Mouse (Mus musculus) urinary bladder, postnatal 25 days (tissue): Measurements from ENCODE around the gene Chkb.

Experiments used
- DNase-seq: peaks from one replicate; pipeline ENCODE4 v3.0.0; 2022; ENCODE audit warnings: low spot score

The Chkb gene

DNA sequence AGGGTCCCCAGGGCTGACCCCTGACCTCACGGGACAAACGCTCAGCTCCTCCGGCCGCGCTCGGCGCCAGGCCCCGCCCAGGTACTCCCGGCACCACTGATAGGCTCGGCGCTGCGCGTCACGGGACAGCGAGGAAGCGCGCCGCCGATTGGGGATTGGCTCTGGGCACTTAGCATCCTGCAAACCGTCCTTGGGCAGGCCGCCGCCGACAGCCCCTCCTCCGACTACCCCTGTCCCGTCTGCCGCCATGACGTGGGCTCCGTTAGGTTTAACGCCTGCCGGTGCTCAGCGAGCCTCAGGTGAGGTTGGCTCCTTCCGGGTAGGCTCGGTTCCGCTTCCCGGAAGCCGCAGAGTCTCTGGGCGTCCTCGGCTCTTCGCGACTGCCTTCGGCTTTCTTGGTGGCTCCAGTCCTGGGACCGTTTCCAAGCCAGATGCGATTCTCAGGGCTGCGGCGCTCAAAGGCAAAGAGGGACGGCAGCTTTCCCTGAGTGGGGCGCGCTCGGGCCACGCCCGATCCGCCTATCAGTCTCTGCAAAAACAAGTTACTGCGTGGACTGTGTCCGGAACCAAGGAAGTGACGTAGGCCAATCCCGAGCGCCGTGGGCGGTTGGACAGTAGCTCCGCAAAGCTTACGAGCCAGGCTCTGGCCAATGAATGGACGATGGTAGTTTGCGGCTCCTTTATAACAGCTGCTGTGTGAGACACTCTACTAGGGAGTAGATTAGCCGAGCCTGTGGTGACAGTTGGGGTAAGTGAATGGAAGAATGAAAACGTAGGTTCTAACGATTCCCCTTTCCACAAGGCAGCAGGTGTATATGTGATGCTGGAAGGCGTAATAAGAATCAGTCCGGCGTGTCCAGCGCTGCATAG lies at the start of gene Chkb, which contains the start of the genes C730034F03Rik and Gm44502:
Chkb (minus strand) TSS at position 557 of the 870 bp plus-strand sequence.
C730034F03Rik (plus strand) TSS at position 238 of the 870 bp plus-strand sequence.
Gm44502 (minus strand) TSS at position 345 of the 870 bp plus-strand sequence.
- peak; percentile 79 for DNase-seq

- no peak for DNase-seq
Observed at GRCm38 (mm10) chr15:89478622-89479021, 48.9 kb upstream of the Chkb start.

- DNase-seq: no peak
Observed at GRCm38 (mm10) chr15:89477806-89478205, 48.1 kb upstream of the Chkb start.

GRCm38 (mm10) chr15:89477091-89477491 lies 47.4 kb upstream of the Chkb start, which contains the start of gene Arsa:
Gene Arsa, minus strand, starts transcription at chr15:89477425.
- DNase-seq: no peak

DNA sequence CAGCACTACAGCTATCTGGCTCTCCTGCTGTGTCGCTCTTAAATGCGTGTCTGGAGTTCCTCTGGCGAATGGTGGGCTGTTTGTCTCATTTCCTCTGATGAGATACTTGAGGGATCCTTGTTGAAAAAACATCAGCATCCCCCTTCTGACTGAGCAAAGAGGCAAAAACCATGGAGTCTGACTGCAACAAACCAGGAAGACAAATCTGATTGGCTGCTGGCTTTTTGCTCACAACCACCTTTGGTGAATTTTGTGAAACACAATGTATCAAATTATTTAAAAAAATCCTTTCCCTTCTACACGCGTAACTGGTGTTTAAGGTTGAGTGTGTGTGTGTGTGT lies 46.7 kb upstream of the Chkb start:
- no peak for DNase-seq

DNA sequence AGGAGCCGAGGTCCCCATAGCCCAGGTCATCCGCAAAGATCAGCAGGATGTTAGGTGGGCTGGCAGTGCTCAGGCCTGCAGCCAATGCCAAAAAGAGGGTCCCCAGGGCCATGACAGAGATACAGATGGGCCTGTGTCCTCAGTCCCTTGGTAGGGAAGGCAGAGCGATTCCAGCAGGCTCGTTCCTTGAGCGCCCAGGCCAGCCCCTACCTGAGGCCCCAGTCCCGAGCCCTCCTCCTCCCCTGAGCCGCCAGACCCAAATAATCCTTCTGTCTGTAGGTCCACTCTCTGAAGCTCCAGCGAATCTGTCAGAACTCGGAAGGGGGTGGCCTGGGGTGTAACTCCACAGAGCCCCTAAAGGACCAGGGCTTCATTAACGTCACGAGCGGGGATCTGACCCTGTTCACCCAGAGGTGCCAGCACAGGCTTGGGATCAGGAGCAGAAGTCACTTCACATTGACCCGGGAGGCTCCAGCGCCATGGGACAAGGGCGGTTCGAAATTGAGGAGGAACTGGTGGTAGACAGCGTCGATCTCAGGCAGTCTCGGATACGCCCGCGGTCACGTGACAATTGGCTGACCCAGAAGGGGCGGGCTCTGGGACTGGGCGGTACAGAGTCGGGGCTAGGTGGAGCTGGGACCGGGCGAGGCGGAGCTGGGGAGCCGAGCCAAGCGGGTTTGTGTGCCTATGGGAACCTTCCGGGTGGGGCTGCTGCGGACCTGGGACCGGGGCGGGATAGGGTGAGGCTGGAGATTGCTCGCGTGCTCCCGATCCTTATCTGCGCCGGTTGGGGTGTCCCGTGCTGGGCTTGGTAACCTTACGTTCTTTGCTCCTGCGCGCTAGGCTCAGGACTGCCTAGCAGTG lies 46.1 kb upstream of the Chkb start:
- peak; percentile 90 for DNase-seq

DNA sequence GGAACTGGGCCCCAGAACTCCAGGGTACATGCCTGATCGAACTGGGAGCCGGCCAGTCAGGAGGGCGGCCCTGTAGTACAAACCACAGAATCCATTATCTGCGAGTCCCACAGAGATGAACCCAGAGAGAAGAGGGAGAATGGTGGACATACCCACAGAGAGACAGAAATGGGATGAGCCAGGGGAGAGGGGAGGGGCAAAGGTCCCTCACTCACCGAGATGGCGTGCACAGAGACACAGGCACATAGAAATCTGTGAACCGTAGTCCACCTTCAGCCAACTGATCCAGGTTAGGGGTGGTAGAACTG lies 45.5 kb upstream of the Chkb start:
- no peak for DNase-seq

DNA sequence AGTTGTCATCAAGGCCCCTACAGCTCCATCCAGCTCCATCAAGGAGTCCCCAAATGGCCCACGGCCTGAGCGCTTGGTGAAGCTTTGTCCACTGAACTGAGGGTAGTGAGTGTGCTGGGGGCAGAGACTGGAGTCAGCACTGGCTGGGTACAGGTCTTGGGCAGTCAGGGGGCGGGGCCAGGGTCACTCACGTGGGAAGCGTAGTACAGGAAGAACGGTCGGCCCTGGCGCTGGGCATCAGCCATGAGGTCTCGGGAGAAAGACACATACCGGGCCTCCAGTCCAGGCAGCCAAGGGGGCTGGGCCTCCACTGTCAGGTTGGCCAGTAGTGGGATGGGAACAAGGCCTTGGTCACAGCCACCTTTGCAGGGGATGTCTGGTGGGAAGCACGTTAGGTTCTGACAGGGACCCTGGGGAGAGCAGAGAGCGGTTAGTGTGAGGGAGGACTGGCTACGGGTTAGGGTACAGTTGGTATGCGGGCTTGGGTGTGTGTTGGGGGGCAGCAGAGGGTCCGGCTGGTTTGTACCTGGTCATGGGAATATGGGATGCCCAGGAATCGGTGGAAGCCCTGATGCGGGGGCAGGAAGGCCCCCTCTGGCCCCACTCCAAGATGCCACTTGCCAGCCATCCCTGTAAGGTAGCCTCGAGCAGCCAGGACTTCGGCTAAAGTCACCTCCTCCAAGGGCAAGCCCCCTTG lies 45.0 kb upstream of the Chkb start:
- DNase-seq: no peak

DNA sequence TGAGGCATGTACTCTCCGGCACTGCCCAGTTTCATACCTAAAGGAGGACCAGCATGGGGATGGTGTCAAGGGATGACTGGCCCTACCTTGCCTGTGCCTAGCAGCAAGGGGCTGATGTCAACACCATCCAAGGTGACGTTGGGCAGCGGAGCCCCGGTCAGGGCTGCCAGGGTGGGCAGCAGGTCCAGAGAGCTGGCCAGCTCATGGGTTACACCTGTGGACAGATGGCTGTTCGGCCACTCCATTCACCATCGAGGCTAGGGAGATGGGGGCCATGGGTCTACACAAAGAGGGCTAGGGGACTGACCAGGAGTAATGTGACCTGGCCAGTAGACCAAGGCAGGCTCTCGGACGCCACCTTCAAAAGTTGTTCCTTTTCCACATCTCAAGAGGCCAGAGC lies 44.2 kb upstream of the Chkb start:
- no peak for DNase-seq

GRCm38 (mm10) chr15:89473370-89473769 lies 43.7 kb upstream of the Chkb start:
- no peak for DNase-seq

- DNase-seq: no peak
Observed at GRCm38 (mm10) chr15:89471476-89471875, 41.8 kb upstream of the Chkb start.

GRCm38 (mm10) chr15:89468577-89468976 lies 38.9 kb upstream of the Chkb start:
- no peak for DNase-seq

- DNase-seq: no peak
Observed at GRCm38 (mm10) chr15:89465052-89465451, 35.3 kb upstream of the Chkb start.

GRCm38 (mm10) chr15:89463334-89464235 lies 33.9 kb upstream of the Chkb start:
- no peak for DNase-seq

GRCm38 (mm10) chr15:89462176-89462575 lies 32.5 kb upstream of the Chkb start:
- DNase-seq: no peak

DNA sequence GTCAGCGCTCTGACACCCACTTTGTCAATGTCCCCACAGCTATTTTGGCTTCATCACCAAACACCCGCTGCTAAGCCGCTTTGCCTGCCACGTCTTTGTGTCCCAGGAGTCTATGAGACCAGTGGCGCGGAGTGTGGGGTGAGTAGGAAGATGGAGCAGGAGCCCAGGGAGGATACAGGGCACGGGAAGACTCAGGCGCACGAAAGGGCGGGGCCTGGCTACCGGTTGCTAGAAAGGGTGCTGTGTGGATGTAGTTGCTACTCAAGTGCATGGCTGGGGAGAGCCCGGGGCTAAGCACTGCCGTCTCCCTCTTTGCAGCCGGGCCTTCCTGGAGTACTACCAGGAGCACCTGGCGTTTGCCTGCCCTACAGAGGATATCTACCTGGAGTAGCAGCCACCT lies 31.6 kb upstream of the Chkb start:
- no peak for DNase-seq

DNA sequence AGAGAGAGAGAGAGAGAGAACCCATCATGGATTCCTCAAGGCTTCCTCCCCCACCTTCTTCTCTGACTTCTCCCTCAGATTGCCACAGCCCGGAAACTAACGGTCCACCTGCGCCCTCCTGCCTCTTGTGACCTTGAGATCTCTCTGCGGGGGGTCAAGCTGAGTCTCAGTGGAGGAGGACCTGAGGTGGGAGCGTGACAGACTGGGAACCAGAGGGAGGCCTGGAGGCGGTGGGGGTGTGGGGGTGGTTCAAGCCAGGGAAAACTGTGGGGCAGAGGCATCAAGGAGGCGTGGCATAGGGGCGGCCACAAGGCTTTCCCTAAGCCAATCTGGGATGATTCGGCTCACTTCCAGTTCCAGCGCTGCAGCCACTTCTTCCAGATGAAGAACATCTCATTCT lies 30.6 kb upstream of the Chkb start:
- no peak for DNase-seq

GRCm38 (mm10) chr15:89459821-89460220 lies 30.1 kb upstream of the Chkb start:
- no peak for DNase-seq

GRCm38 (mm10) chr15:89458942-89459341 lies 29.2 kb upstream of the Chkb start:
- no peak for DNase-seq

DNA sequence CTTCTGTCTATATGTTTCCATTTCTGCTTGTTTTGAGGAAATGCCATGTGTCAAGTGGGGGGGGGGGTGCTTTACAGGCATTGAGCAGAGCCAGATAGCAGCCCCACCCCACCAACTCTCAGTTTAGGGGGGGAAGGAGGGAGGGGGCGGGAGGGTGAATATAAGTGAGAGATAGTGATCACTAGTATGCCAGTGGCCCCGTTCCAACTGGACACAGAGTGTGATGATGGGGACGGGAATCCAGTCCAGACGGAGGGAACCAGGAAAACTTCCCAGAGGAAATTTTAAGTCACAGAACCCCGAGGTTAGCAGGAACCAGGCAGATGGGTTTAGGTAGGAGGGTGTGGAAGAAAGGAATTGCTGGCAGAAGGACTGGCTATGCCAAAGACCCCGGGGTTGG lies 25.9 kb upstream of the Chkb start:
- DNase-seq: no peak

GRCm38 (mm10) chr15:89454857-89455256 lies 25.1 kb upstream of the Chkb start:
- DNase-seq: no peak
